Mouse (Mus musculus) B cell, adult 2 months (primary cell): ENCODE results near the gene Gen1.

Experiments used
- DNase-seq, 2 experiments: peaks; one replicate each; pipeline ENCODE4 v3.0.0; 2022

Gen1 gene

DNA sequence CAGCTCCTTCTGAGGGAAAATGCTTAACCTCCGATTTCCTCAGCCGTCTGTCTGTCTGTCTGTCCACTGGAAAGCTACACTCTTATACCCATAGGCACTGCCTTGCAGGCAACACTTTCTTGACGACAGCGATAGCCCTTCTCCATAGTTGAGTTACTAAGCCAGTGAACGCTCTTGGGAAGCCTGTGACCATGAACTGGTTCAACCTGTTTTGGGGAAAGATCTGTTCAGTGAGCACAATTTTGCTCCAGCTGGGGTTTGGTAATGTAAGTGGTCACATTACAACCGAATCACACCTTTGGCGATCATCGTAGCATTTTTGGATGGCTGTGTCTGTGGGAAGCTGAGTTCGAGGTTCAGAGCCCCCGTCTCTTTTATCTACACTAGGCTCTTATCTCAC is 42.5 kb downstream of the Gen1 start:
- DNase-seq = no peak

- peak; percentile 32 to 39 for DNase-seq
Measured at GRCm38 (mm10) chr12:11222566-11222965, 43.0 kb downstream of the Gen1 start.

- no peak for DNase-seq
Measured at GRCm38 (mm10) chr12:11221524-11222330, 43.9 kb downstream of the Gen1 start.

- DNase-seq = peak; percentile 70
Measured at GRCm38 (mm10) chr12:11217726-11218250, 47.8 kb downstream of the Gen1 start.

GRCm38 (mm10) chr12:11216454-11216853 is 49.1 kb downstream of the Gen1 start:
- no peak for DNase-seq

- peak in 1 of 2 experiments; percentile 38 for DNase-seq
Measured at GRCm38 (mm10) chr12:11215555-11215954, 50.0 kb downstream of the Gen1 start.

DNA sequence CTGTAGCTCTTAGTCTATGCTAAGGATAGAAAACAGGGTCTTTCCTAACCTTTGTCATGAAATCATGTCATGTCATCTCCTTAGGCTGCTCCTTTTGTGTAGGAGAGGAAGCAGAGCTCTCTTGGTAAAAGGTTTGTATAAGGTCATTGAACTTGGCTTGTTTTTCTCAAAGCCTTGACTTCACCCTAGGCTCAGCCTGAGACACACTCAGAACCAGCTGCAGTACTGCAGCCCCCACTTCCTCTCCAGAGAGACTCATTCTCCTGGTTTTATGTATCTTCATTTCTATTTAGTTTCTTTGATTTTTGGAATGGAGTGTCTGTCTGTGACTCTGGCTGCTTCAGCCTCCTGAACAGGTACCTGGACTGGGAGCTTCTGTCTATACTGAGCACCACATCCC is 50.8 kb downstream of the Gen1 start:
- DNase-seq = peak; percentile 29 to 32

- no peak for DNase-seq
Measured at GRCm38 (mm10) chr12:11212881-11213280, 52.7 kb downstream of the Gen1 start.

- DNase-seq = no peak
Measured at GRCm38 (mm10) chr12:11210361-11210760, 55.2 kb downstream of the Gen1 start.

DNA sequence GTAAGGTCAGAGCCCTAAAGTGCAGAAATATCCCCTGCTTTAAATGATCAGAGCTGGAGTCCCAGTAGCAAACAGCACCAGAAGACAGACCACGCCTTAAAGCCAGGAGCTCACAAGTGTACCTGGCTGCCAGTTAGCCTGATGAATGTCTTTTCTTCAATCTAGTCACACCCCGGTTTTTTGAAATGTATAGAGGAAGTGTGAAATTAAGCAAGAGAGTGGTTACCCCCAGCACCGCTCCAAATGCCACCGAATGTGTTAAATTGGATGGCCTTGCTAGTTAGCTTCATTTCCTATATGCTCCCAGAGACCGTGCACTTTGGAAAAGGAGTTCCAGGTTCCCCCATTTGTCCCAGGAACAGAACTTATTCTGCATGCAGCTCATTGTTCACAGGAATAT is 56.0 kb downstream of the Gen1 start:
- DNase-seq = no peak

DNA sequence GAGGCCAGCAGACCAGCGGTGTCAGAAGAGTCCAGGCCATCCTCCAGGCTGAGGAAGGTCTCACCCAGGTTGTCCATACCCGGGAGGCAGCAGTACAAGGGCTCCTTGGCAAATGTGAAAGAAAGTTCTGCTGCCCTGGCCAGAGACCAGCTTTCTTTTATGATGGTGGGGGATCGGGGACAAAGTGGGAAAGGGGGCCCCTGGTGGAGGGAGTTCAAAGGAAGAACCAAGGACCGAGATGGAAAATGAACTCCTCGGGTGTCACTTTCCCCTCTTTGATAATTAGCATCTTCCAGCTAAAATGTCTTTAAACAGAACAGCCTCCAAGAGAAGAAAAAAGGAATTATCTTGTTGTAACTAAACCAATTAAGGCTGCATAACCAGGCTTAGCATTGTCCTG is 56.7 kb downstream of the Gen1 start, which contains the start of gene Msgn1:
TSS of gene Msgn1 (minus strand) at position 101 of the 400 bp plus-strand sequence.
- DNase-seq = no peak

DNA sequence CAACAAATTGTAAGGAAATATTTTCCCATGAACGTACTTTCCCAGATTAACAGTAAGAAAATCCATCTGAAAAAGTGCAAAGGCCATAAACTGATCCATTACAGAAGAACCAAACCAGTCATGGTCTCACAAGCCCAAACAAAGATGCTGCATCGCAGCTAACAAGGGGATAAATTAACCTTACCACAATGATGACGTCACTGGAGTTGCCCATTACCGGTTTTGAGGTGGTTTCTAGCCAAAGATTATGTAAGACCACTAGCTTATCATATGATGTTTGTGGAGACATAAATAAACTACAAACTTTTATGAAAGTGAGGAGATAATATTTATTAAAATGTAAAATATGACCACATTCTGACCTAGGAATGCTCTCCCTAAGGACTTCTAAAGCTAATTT is 59.3 kb downstream of the Gen1 start:
- no peak for DNase-seq

GRCm38 (mm10) chr12:11203694-11204665 is 61.6 kb downstream of the Gen1 start:
- DNase-seq = no peak

GRCm38 (mm10) chr12:11202476-11202875 is 63.1 kb downstream of the Gen1 start:
- no peak for DNase-seq

DNA sequence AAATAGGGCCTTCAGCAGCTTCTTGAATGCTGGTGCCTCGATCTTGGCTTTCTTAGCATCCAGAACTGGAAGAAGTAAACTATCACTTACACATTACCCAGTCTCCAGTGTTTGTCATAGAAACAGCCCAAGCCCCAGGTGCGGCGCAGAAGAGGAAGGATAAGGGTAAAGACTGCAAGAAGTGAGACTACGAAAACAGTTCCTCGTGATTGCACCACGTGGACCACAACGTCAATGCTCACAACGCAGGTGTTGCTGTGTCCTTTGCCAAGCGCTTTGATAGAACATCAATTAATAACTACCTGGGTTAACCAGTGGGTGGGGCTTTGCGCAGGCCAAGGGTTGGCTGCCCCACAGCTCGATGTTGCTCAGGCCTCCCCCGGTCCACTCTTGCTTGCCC is 64.9 kb downstream of the Gen1 start:
- DNase-seq = peak; percentile 65 to 68

DNA sequence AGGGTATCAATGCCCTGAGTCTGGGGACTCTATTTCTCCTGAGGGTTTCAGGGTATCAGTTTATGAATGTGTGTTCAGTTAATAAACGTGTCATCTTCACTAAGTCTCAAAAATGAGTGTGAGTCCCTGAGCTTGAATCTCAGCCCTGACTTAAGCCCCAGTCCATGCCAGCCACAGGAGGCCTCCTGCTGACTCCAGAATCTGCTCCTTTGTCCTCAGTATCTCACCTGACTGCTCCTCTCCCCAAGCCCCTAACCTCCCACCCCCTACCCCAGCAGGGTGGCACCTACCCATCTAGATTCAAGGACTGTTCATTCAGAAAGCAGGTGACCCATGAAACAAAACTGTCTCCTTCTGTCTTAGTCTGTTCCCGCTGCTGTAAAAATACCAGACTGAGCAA is 67.0 kb downstream of the Gen1 start:
- no peak for DNase-seq

DNA sequence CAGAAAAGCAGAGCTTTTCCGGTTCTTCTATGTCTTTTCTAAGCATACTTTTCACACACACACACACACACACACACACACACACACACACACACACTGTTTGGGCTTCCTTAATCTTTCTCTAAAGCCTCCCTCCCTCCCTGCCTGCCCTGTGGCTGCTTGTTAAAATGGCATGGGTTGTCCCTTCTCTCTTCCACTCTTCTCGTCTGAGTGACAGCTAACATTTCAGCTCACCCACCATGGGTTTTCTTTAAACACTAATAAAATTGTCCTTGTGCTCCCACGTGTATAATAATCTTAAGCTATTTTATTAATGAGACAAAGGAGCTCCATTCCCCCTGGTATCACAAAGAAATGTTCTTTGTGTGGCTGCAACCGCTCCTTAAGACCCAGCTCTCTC is 67.6 kb downstream of the Gen1 start:
- DNase-seq = peak in 1 of 2 experiments; percentile 30

GRCm38 (mm10) chr12:11196830-11197229 is 68.8 kb downstream of the Gen1 start:
- DNase-seq = no peak

- peak; percentile 93 for DNase-seq
Measured at GRCm38 (mm10) chr12:11196142-11196597, 69.4 kb downstream of the Gen1 start.

- DNase-seq = no peak
Measured at GRCm38 (mm10) chr12:11195031-11195430, 70.6 kb downstream of the Gen1 start.
